Comparison of ENCODE assay signal across 9 mouse cellular contexts in the genomic region with DNA sequence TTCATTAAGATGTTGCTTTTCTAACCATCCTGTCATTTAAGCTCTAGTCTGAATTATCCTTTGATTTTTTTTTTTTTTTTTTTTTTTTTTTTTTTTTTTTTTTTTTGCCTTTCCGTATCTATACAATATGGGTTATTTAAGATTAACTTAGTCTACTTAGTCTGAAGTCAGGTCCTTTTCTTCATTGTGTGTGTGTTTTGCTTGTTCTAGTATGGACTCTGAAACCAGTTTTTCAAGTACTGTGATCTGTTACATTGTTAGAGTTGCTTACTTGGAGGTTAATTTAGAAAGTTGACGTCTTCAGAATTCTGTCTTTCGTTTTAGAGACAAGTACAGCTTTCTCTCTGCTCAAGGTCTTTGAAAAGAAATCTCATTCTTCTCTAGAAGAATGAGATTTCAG.
DNase-seq lines count a peak whose midpoint lies in the region; ATAC-seq and TF ChIP-seq lines count a peak whose summit lies in the region.
"Had no signal": no experiment of that assay in that cellular context is flagged by ENCODE, and none has a peak within 500 bp of the region (broad histone marks: within the 10 kb centered on the region; RNA-seq: fewer than 3 reads in every experiment).

No protein-coding gene starts in this region.

- H3K9ac ChIP-seq in kidney, postnatal 0 days (ENCODE audit: low read depth, low read length) = no peak overlapping the region
- H3K9ac ChIP-seq in embryonic facial prominence, embryonic 15.5 days = no peak overlapping the region
- H3K9ac ChIP-seq in intestine, embryonic 15.5 days = no peak overlapping the region

- H3K4me1 ChIP-seq in kidney, postnatal 0 days (replicated peaks; ENCODE audit: insufficient read depth, low read length) = no peaks in the 10 kb centered on the region
- H3K4me1 ChIP-seq in embryonic facial prominence, embryonic 15.5 days = no peaks in the 10 kb centered on the region; the same call in 1 of the 2 replicates
- 0 out of 2 replicates have a peak, but pooled peaks cover 4% of the 10 kb centered on the region for H3K4me1 ChIP-seq in intestine, embryonic 15.5 days (replicated peaks)

- H3K9me3 ChIP-seq in kidney, postnatal 0 days (replicated peaks; ENCODE audit: low read length) = no peaks in the 10 kb centered on the region
- H3K9me3 ChIP-seq in embryonic facial prominence, embryonic 15.5 days (replicated peaks) = no peaks in the 10 kb centered on the region
- H3K9me3 ChIP-seq in intestine, embryonic 15.5 days = no peaks in the 10 kb centered on the region
- H3K9me3 ChIP-seq: heart, embryonic 12.5 days had no signal

- H3K27ac ChIP-seq in kidney, postnatal 0 days = no peak overlapping the region
- no peak overlapping the region for H3K27ac ChIP-seq in embryonic facial prominence, embryonic 15.5 days (replicated peaks)
- no peak overlapping the region for H3K27ac ChIP-seq in intestine, embryonic 15.5 days

- ATAC-seq in kidney, postnatal 0 days (replicated peaks; ENCODE audit: low FRiP score, low read depth) = no peak
- no peak for ATAC-seq in embryonic facial prominence, embryonic 15.5 days (ENCODE audit: insufficient number of reproducible peaks, low FRiP score, low TSS enrichment, low read depth)
- ATAC-seq in intestine, embryonic 15.5 days = no peak
- ATAC-seq in CD4-positive, CD25-positive, alpha-beta regulatory T cell, adult 4 months = no peak

- H3K27me3 ChIP-seq in kidney, postnatal 0 days (ENCODE audit: insufficient read depth, low read length) = no peaks in the 10 kb centered on the region
- no peaks in the 10 kb centered on the region for H3K27me3 ChIP-seq in embryonic facial prominence, embryonic 15.5 days
- no peaks in the 10 kb centered on the region for H3K27me3 ChIP-seq in intestine, embryonic 15.5 days (replicated peaks)
- H3K27me3 ChIP-seq in myocyte (ENCODE audit: control insufficient read depth, insufficient read depth, insufficient read length) = no peaks in the 10 kb centered on the region
- H3K27me3 ChIP-seq: heart, embryonic 12.5 days had no signal

- no peaks in the 10 kb centered on the region for H3K79me2 ChIP-seq in myocyte (ENCODE audit: control insufficient read depth, insufficient read depth)

- no peak for TF ChIP-seq POLR2A in myocyte (IDR thresholded peaks at IDR 0.05; ENCODE audit: insufficient read length, low read depth)

- no peak for TF ChIP-seq CTCF in kidney, postnatal 0 days (IDR thresholded peaks at IDR 0.05; ENCODE audit: low read depth)

- DNase-seq in kidney, postnatal 0 days (ENCODE audit: low spot score) = no peak
- no peak for DNase-seq in kidney, adult 8-10 months
- no peak for DNase-seq in adrenal gland, postnatal 14 days
- DNase-seq in cerebellum, postnatal 36 days = no peak

- H3ac ChIP-seq in myocyte (ENCODE audit: control insufficient read depth, insufficient read length) = no peak overlapping the region

- 48% methylated on average over 3 of the region's 3 CpGs for WGBS in kidney, postnatal 0 days
- 20% methylated on average over 3 of the region's 3 CpGs for WGBS in embryonic facial prominence, embryonic 15.5 days
- 31% methylated on average over 3 of the region's 3 CpGs for WGBS in intestine, embryonic 15.5 days

- no peaks in the 10 kb centered on the region for H3K36me3 ChIP-seq in kidney, postnatal 0 days (ENCODE audit: insufficient read depth, low read length)
- no peaks in the 10 kb centered on the region for H3K36me3 ChIP-seq in embryonic facial prominence, embryonic 15.5 days
- H3K36me3 ChIP-seq in intestine, embryonic 15.5 days = no peaks in the 10 kb centered on the region
- H3K36me3 ChIP-seq in myocyte (ENCODE audit: control insufficient read depth, insufficient read depth) = no peaks in the 10 kb centered on the region
- H3K36me3 ChIP-seq: heart, embryonic 12.5 days had no signal

- peak overlapping the region; percentile 57 for H3K4me2 ChIP-seq in kidney, postnatal 0 days (ENCODE audit: low read length)
- H3K4me2 ChIP-seq in embryonic facial prominence, embryonic 15.5 days (replicated peaks) = peak overlapping the region; percentile 70
- peak overlapping the region; percentile 69 for H3K4me2 ChIP-seq in intestine, embryonic 15.5 days (replicated peaks)
- peak overlapping the region; percentile 72 for H3K4me2 ChIP-seq in myocyte (ENCODE audit: low read depth)

- peak overlapping the region; percentile 18 for H3K4me3 ChIP-seq in kidney, postnatal 0 days (replicated peaks; ENCODE audit: low read depth, low read length)
- H3K4me3 ChIP-seq in embryonic facial prominence, embryonic 15.5 days (replicated peaks) = peak overlapping the region; percentile 46
- peak overlapping the region; percentile 28 for H3K4me3 ChIP-seq in intestine, embryonic 15.5 days (replicated peaks)
- no peak overlapping the region for H3K4me3 ChIP-seq in myocyte

TF ChIP-seq in myocyte, 11 proteins besides CTCF, POLR2A, EP300 and RAD21:
- no peak for TF ChIP-seq TCF3 (IDR thresholded peaks at IDR 0.05; ENCODE audit: insufficient read length, low read depth)
- no peak for TF ChIP-seq MYOD1 (IDR thresholded peaks at IDR 0.05; ENCODE audit: control insufficient read depth in 1 of 3, insufficient read length in 2 of 3, low read depth in 2 of 3)
- TF ChIP-seq TCF12 (IDR thresholded peaks at IDR 0.05; ENCODE audit: insufficient read depth, poor library complexity, severe bottlenecking) = no peak
- TF ChIP-seq E2F4 (IDR thresholded peaks at IDR 0.05; ENCODE audit: insufficient read depth) = no peak
- TF ChIP-seq REST (IDR thresholded peaks at IDR 0.05; ENCODE audit: insufficient read depth, insufficient read length) = no peak
- no peak for TF ChIP-seq USF1 (IDR thresholded peaks at IDR 0.05; ENCODE audit: low read depth)
- TF ChIP-seq MAX (IDR thresholded peaks at IDR 0.05; ENCODE audit: low read depth) = no peak
- TF ChIP-seq SRF (IDR thresholded peaks at IDR 0.05; ENCODE audit: control insufficient read depth, insufficient read length, low read depth) = no peak
- no peak for TF ChIP-seq POLR2AphosphoS2 (IDR thresholded peaks at IDR 0.05; ENCODE audit: insufficient read length, low read depth)
